ENCODE assay signal across 17 mouse cellular contexts in the genomic region with DNA sequence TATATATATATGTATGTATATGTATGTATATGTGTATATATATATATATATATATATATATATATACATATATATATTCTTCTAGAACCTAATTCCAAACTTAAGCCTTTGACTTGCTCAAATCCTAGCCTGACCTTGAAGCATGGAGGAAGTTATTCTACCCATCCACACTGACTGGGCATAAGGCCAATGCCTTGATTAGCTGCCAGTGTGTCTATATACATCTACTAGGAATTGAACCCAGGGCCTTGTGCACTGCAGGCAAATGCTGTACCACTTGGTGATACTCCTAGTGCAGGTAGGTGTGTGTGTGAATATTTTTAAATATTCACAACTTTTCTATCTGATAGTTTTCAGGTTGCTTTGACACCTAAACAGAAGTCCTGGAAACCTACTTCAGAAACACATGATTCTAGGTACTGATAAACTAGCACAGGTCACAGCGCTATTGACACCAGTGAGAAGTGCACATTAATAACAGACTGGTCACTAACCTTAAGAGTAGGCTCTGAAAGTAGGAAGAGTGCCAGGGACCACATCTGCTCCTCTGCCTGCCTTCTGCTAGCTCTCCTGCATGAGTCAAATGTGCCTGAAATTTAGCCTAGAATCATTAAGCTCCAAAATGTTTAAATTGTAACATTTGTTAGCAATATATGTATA. TPM values are rescaled to one million over a fixed set of nuclear protein-coding genes. Genes with fewer than 3 reads are reported as not detected.
A peak's percentile ranks its signal among the peaks of the same experiment; 100 is the strongest.
DNase-seq lines count a peak whose midpoint lies in the region; ATAC-seq and TF ChIP-seq lines count a peak whose summit lies in the region.
"Had no signal": no experiment of that assay in that cellular context is flagged by ENCODE, and none has a peak within 500 bp of the region (broad histone marks: within the 10 kb centered on the region; RNA-seq: fewer than 3 reads in every experiment).

No protein-coding gene starts in this region.

- no peak for ATAC-seq in kidney, embryonic 16.5 days (ENCODE audit: low FRiP score, low TSS enrichment)
- ATAC-seq: midbrain, embryonic 16.5 days had no signal

- H3K27me3 ChIP-seq in kidney, embryonic 16.5 days (ENCODE audit: insufficient read depth, low read length) = no peaks in the 10 kb centered on the region
- H3K27me3 ChIP-seq in MEL (ENCODE audit: control insufficient read depth in 1 of 2, insufficient read depth in 2 of 2, low read length in 2 of 2) = no peaks in the 10 kb centered on the region
- H3K27me3 ChIP-seq: heart, embryonic 12.5 days; hindbrain, embryonic 12.5 days; neural tube, embryonic 13.5 days had no signal

- no peak for TF ChIP-seq POLR2A in MEL (IDR thresholded peaks at IDR 0.05; ENCODE audit: control insufficient read depth in 1 of 2, insufficient read depth in 1 of 2, low read depth in 1 of 2, low read length in 2 of 2, poor library complexity in 1 of 2)

- no peaks in the 10 kb centered on the region for H3K9me3 ChIP-seq in kidney, embryonic 16.5 days (ENCODE audit: low read length)
- H3K9me3 ChIP-seq in MEL (replicated peaks; ENCODE audit: insufficient read depth, low read length) = no peaks in the 10 kb centered on the region
- H3K9me3 ChIP-seq: forebrain, embryonic 10.5 days; heart, embryonic 12.5 days; hindbrain, embryonic 12.5 days; neural tube, embryonic 13.5 days had no signal

- H3K36me3 ChIP-seq in kidney, embryonic 16.5 days (ENCODE audit: insufficient read depth, low read length) = peaks cover 11% of the 10 kb centered on the region
- peaks cover 0 to 2% of the 10 kb centered on the region in 2 experiments; a peak in 3 of 4 replicates for H3K36me3 ChIP-seq in MEL (ENCODE audit: control insufficient read depth in 1 of 2, insufficient read depth in 2 of 2, low read length in 2 of 2)

- TF ChIP-seq RAD21 in MEL (IDR thresholded peaks at IDR 0.05; ENCODE audit: low read depth, low read length) = no peak

- H3K4me2 ChIP-seq in kidney, embryonic 16.5 days (replicated peaks; ENCODE audit: low read depth, low read length) = no peak overlapping the region
- H3K4me2 ChIP-seq: heart, embryonic 12.5 days; hindbrain, embryonic 12.5 days; neural tube, embryonic 13.5 days had no signal

- no peak for TF ChIP-seq CTCF in MEL (IDR thresholded peaks at IDR 0.05 in 2 of 3, conservative IDR thresholded peaks at IDR 0.05 in 1 of 3; ENCODE audit: control insufficient read depth in 1 of 3, insufficient read depth in 1 of 3, low read depth in 2 of 3, low read length in 3 of 3, poor library complexity in 1 of 3, severe bottlenecking in 1 of 3)

- H3K4me3 ChIP-seq in kidney, embryonic 16.5 days (ENCODE audit: low read length) = no peak overlapping the region
- no peak overlapping the region for H3K4me3 ChIP-seq in MEL (ENCODE audit: control insufficient read depth in 1 of 2, insufficient read depth in 1 of 2, low read depth in 2 of 2, low read length in 2 of 2)
- H3K4me3 ChIP-seq: forebrain, embryonic 10.5 days; heart, embryonic 12.5 days; hindbrain, embryonic 12.5 days; neural tube, embryonic 13.5 days had no signal

- TF ChIP-seq EP300 in MEL (IDR thresholded peaks at IDR 0.05; ENCODE audit: low read depth in 1 of 2, low read length in 2 of 2) = no peak

- no peaks in the 10 kb centered on the region for H3K4me1 ChIP-seq in kidney, embryonic 16.5 days (ENCODE audit: insufficient read depth, low read length)
- no peaks in the 10 kb centered on the region for H3K4me1 ChIP-seq in MEL (ENCODE audit: control insufficient read depth in 1 of 2, insufficient read depth in 2 of 2, low read length in 2 of 2)
- H3K4me1 ChIP-seq: forebrain, embryonic 10.5 days; heart, embryonic 12.5 days; hindbrain, embryonic 12.5 days; neural tube, embryonic 13.5 days had no signal

- 88% methylated on average over 1 of the region's 1 CpGs for WGBS in kidney, embryonic 16.5 days

- H3K9ac ChIP-seq in kidney, embryonic 16.5 days (replicated peaks; ENCODE audit: low read length) = no peak overlapping the region
- H3K9ac ChIP-seq in MEL (ENCODE audit: control insufficient read depth, low read depth, low read length, poor library complexity, severe bottlenecking) = no peak overlapping the region
- H3K9ac ChIP-seq: heart, embryonic 12.5 days; hindbrain, embryonic 12.5 days; liver, embryonic 14.5 days; neural tube, embryonic 13.5 days had no signal

- H3K79me2 ChIP-seq in MEL (ENCODE audit: control insufficient read depth, insufficient read depth, low read length, poor library complexity) = no peaks in the 10 kb centered on the region

- no peak overlapping the region for H3K27ac ChIP-seq in kidney, embryonic 16.5 days (ENCODE audit: low read length)
- H3K27ac ChIP-seq in MEL (ENCODE audit: control insufficient read depth, low read depth, low read length) = no peak overlapping the region
- H3K27ac ChIP-seq: forebrain, embryonic 10.5 days; hindbrain, embryonic 12.5 days; kidney, postnatal 0 days; liver, embryonic 14.5 days; neural tube, embryonic 13.5 days had no signal

- DNase-seq in kidney, adult 18-20 months = peak; percentile 40
- peak; percentile 61 for DNase-seq in MEL (ENCODE audit: low read depth, low spot score)
- DNase-seq in adrenal gland, postnatal 36 days = peak; percentile 23 to 33
- DNase-seq in cerebellum, postnatal 36 days = peak; percentile 47 to 62
- no peak for DNase-seq in lung, postnatal 36 days
- DNase-seq in spleen, postnatal 36 days (ENCODE audit: low spot score in 2 of 2) = no peak
- DNase-seq: lung, postnatal 4 days; right cerebral cortex, adult 18-20 months; thymus, adult 18-20 months had no signal

TF ChIP-seq in MEL, 35 proteins besides CTCF, POLR2A, EP300 and RAD21:
- TF ChIP-seq SMC3 (IDR thresholded peaks at IDR 0.05; ENCODE audit: low read depth, low read length) = 0 out of 2 replicates have a peak, but pooled peaks have one; percentile 4
- TF ChIP-seq CHD1 (IDR thresholded peaks at IDR 0.05; ENCODE audit: low read depth, low read length) = no peak

RNA-seq across cellular contexts. Expression of a gene that starts 53.7 kb away (rescaled TPM):
- polyA plus RNA-seq in kidney, embryonic 16.5 days (2015; fragmentation: Nextera tagmentation; extraction: Ambion mirVana) = 0.17 and 0.36 TPM in 2 replicates
- 1.3 and 2.0 TPM in 2 replicates for total RNA-seq in MEL (2012; rRNA removed)
- polyA plus RNA-seq in MEL (2012; ENCODE audit: insufficient read depth in 1 of 2, insufficient read length in 2 of 2, low read depth in 1 of 2, low replicate concordance in 2 of 2, missing spikeins in 1 of 2) = 1 to 10 TPM in 1 of 2 experiments, not detected in 1; 1.3 TPM
- total RNA-seq in adrenal gland, postnatal 36 days (2021) = under 1 TPM; 0.40 to 0.56 TPM

RNA-seq across cellular contexts. Expression of a gene that starts 54.7 kb away (rescaled TPM):
- polyA plus RNA-seq in kidney, embryonic 16.5 days (2015; fragmentation: Nextera tagmentation; extraction: Ambion mirVana) = 8.8 and 10.3 TPM in 2 replicates
- 6.3 and 7.8 TPM in 2 replicates for total RNA-seq in MEL (2012; rRNA removed)
- 1 to 10 TPM in 1 of 2 experiments, not detected in 1; 6.8 TPM for polyA plus RNA-seq in MEL (2012; ENCODE audit: insufficient read depth in 1 of 2, insufficient read length in 2 of 2, low read depth in 1 of 2, low replicate concordance in 2 of 2, missing spikeins in 1 of 2)
- 10 to 100 TPM; 16.2 to 16.8 TPM for total RNA-seq in adrenal gland, postnatal 36 days (2021)

RNA-seq across cellular contexts. Expression of a gene that starts 59.8 kb away (rescaled TPM):
- 49.2 and 63.8 TPM in 2 replicates for polyA plus RNA-seq in kidney, embryonic 16.5 days (2015; fragmentation: Nextera tagmentation; extraction: Ambion mirVana)
- total RNA-seq in MEL (2012; rRNA removed) = 44.0 and 54.6 TPM in 2 replicates
- polyA plus RNA-seq in MEL (2012; ENCODE audit: insufficient read depth in 1 of 2, insufficient read length in 2 of 2, low read depth in 1 of 2, low replicate concordance in 2 of 2, missing spikeins in 1 of 2) = 10 to 100 TPM; 62.3 to 70.0 TPM
- 10 to 100 TPM; 32.5 to 38.6 TPM for total RNA-seq in adrenal gland, postnatal 36 days (2021)

Comparison
In these comparisons a context has a peak if more than half of its experiments do, and no peak if none do; other contexts are left out.
1. DNase-seq: peak in kidney, adult 18-20 months (single experiment), MEL (single experiment), adrenal gland, postnatal 36 days (2 of 2) and cerebellum, postnatal 36 days (2 of 2); none in lung, postnatal 36 days (single experiment) and spleen, postnatal 36 days (0 of 2).